Mouse (Mus musculus) kidney, postnatal 0 days (tissue): Measurements from ENCODE around the gene Zfp976. TPM values are rescaled to one million over a fixed set of nuclear protein-coding genes. Genes with fewer than 3 reads are reported as not detected.
"Not testable (repeated sequence)": the region's sequence is repeated elsewhere in the genome, so short reads cannot be mapped to it uniquely, and the experiment has no call there.

Source experiments
- ATAC-seq: fragments of 200-750 bp; cut with Nextera tagmentation; replicated peaks from 2 replicates; pipeline ENCODE4 v1.8.0; 2017; ENCODE audit warnings: low read depth, moderate number of reproducible peaks, moderate TSS enrichment, moderate library complexity; ENCODE audit not compliant: low FRiP score
- DNase-seq: peaks from one replicate; pipeline ENCODE4 v3.0.0-alpha.2; 2016; ENCODE audit warnings: low spot score
- H3K27ac ChIP-seq: fragments of 300-500 bp; sonication (generic); 2 replicates; pipeline ENCODE4 v1.5.1; 2014; ENCODE audit warnings: mild to moderate bottlenecking
- H3K27me3 ChIP-seq: fragments of 300-500 bp; sonication (generic); 2 replicates; pipeline ENCODE4 v1.6.1; 2014; ENCODE audit warnings: low read length, mixed read lengths; ENCODE audit not compliant: insufficient read depth
- H3K36me3 ChIP-seq: fragments of 300-500 bp; sonication (generic); 2 replicates; pipeline ENCODE4 v1.6.1; 2014; ENCODE audit warnings: low read length, mixed read lengths; ENCODE audit not compliant: insufficient read depth
- H3K4me1 ChIP-seq: fragments of 300-500 bp; sonication (generic); replicated peaks from 2 replicates; pipeline ENCODE4 v1.6.1; 2014; ENCODE audit warnings: antibody characterized with exemption, low read length, mixed read lengths; ENCODE audit not compliant: insufficient read depth
- H3K4me2 ChIP-seq: fragments of 300-500 bp; sonication (generic); 2 replicates; pipeline ENCODE4 v1.6.1; 2014; ENCODE audit warnings: mild to moderate bottlenecking, low read length, moderate library complexity, mixed read lengths
- H3K4me3 ChIP-seq: fragments of 300-500 bp; sonication (generic); replicated peaks from 2 replicates; pipeline ENCODE4 v1.5.1; 2014; ENCODE audit warnings: low read depth, low read length
- H3K9ac ChIP-seq: fragments of 300-500 bp; sonication (generic); 2 replicates; pipeline ENCODE4 v1.6.1; 2014; ENCODE audit warnings: low read depth, low read length
- H3K9me3 ChIP-seq: fragments of 300-500 bp; sonication (generic); replicated peaks from 2 replicates; pipeline ENCODE4 v1.6.1; 2016; ENCODE audit warnings: low read length, inconsistent platforms, mixed read lengths
- CTCF ChIP-seq: IDR thresholded peaks from 2 replicates; pipeline ENCODE4 v1.5.1; 2016; ENCODE audit warnings: antibody characterized with exemption, low read depth, mild to moderate bottlenecking, moderate library complexity
- WGBS: fragments of 180-500 bp; shearing (Covaris S2); extraction: QIAGEN DNeasy Blood & Tissue Kit; methylation state at CpG from one replicate; pipeline ENCODE4 v1.1.7; 2014; 5-methylcytosine and 5-hydroxymethylcytosine counted together
- polyA plus RNA-seq: library from polyadenylated mRNA; unstranded; fragments of >200 nt; fragmentation: Nextera tagmentation; extraction: Ambion mirVana; gene quantifications from 2 replicates; pipeline ENCODE4 v1.2.1, GENCODE M21; 2015

The Zfp976 gene
- polyA plus RNA-seq, result 2.4 and 2.6 TPM in 2 replicates

DNA sequence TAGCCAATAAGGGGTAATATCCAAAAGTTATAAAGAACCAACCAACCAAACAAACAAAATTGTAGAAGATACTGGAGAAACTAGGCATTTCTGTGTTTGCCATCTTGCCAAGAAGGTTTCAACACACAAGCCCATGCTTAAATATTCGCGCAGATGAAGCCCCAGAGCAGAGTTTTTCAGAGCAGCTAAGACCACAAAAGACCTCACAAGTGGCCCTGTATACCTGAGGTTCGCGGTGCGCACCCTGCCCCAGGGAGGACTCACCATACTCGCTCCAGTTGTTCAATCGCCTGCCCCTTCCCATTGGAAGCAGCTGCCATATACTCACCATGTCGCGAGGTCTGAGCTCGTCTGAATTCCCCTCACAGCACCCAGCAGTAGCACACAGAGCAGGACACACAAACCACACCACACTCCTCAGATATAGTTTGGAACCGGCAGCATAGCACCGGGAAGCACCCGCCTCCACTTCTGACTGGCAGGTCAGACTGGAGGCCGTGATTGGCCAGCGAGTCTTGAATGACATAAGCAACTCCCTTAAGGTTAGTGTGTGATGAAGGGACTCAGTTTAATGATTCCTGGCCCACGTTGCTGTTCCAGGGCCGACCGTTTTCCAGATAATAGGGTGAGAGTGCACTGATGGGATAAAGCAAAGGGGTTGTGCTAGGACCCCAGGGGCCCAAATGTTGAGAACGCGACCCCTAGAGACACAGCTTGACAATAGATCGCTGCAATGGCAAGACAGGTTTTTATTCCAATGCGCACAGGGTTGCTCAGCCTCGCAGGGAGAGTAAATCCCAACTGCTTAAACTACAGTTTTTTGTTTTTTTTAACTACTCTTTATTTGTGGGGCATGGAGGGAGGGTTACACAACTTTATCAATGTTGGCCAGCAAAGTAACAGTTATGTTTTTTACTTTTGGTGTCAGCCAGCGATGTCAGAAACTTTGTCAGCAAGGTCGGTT is at the start of gene Zfp976:
Gene Zfp976 (minus strand): TSS at position 437 of the 964 bp plus-strand sequence.
- peak; percentile 78 for DNase-seq
- not testable (repeated sequence) for H3K27ac ChIP-seq, H3K36me3 ChIP-seq, H3K9me3 ChIP-seq, H3K4me1 ChIP-seq, H3K27me3 ChIP-seq
- Histone ChIP-seq H3K9ac (peak within 1 kb of the TSS; percentile 49; the same call in 1 of the 2 replicates), H3K4me3 (peak within 1 kb of the TSS; percentile 45), H3K4me2 (peak within 1 kb of the TSS; percentile 60)
- WGBS, result 2% methylated on average over 25 of the region's 25 CpGs
- peak; percentile 95 for ATAC-seq

GRCm38 (mm10) chr7:42680081-42680480 is 37.7 kb upstream of the Zfp976 start:
- not testable (repeated sequence) for H3K27ac ChIP-seq, ATAC-seq, H3K4me1 ChIP-seq, H3K9me3 ChIP-seq, DNase-seq, H3K36me3 ChIP-seq, H3K4me2 ChIP-seq, H3K4me3 ChIP-seq, H3K9ac ChIP-seq, H3K27me3 ChIP-seq
- WGBS, result 95% methylated on average over 6 of the region's 6 CpGs

GRCm38 (mm10) chr7:42679646-42680045 is 37.3 kb upstream of the Zfp976 start:
- H3K4me3 ChIP-seq, DNase-seq, H3K4me2 ChIP-seq, H3K27ac ChIP-seq, H3K9me3 ChIP-seq, H3K36me3 ChIP-seq, ATAC-seq, H3K4me1 ChIP-seq, H3K27me3 ChIP-seq, H3K9ac ChIP-seq: not testable (repeated sequence)

- not testable (repeated sequence) for H3K4me1 ChIP-seq, ATAC-seq, H3K9me3 ChIP-seq, H3K9ac ChIP-seq, H3K4me2 ChIP-seq, DNase-seq, H3K36me3 ChIP-seq, H3K4me3 ChIP-seq, H3K27ac ChIP-seq, H3K27me3 ChIP-seq
- 76% methylated on average over 4 of the region's 5 CpGs for WGBS
- peak; percentile 16; the same call in 1 of the 2 replicates for TF ChIP-seq CTCF
These were observed 17.8 kb upstream of the Zfp976 start for GRCm38 (mm10) chr7:42660140-42660539.

- H3K4me1 ChIP-seq, DNase-seq, ATAC-seq, H3K4me2 ChIP-seq, H3K27me3 ChIP-seq, H3K36me3 ChIP-seq, H3K9me3 ChIP-seq, H3K4me3 ChIP-seq, H3K9ac ChIP-seq, H3K27ac ChIP-seq: not testable (repeated sequence)
- 79% methylated on average over 2 of the region's 2 CpGs for WGBS
These were observed 12.8 kb upstream of the Zfp976 start for GRCm38 (mm10) chr7:42655211-42655610.

GRCm38 (mm10) chr7:42643120-42643620 is 782 bp upstream of the Zfp976 start:
- H3K27ac ChIP-seq, DNase-seq, ATAC-seq, H3K9ac ChIP-seq, H3K9me3 ChIP-seq, H3K27me3 ChIP-seq, H3K4me1 ChIP-seq, H3K36me3 ChIP-seq: not testable (repeated sequence)
- H3K4me3 ChIP-seq, result peak overlapping the region; percentile 45
- H3K4me2 ChIP-seq, result peak overlapping the region; percentile 60
- 22% methylated on average over 3 of the region's 3 CpGs for WGBS

DNA sequence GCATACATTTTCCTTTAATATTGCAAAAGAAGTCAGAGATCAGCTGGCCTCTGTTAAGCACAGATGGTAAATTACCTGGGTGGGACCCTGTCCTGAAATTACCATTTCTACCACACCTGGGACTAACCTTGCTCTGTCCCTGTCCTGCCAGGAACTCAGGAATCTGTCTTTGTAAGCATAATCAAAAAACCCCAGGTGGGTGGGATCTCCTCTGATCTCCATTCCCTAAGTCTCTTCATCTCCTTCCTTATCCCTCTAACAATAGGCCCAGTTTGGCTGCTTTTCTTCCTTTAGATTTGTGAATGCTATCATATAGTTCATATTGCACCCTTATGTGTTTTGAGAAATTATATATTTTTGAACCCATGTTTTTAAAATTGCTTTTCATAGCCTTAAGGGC is 11.4 kb downstream of the Zfp976 start:
- not testable (repeated sequence) for H3K4me2 ChIP-seq, ATAC-seq, H3K4me1 ChIP-seq, H3K27ac ChIP-seq, H3K27me3 ChIP-seq, H3K9me3 ChIP-seq, H3K4me3 ChIP-seq, H3K9ac ChIP-seq, DNase-seq, H3K36me3 ChIP-seq

- H3K9me3 ChIP-seq, H3K9ac ChIP-seq, DNase-seq, H3K4me3 ChIP-seq, H3K4me2 ChIP-seq, H3K4me1 ChIP-seq, ATAC-seq, H3K27me3 ChIP-seq, H3K27ac ChIP-seq, H3K36me3 ChIP-seq: not testable (repeated sequence)
These were observed 46.7 kb downstream of the Zfp976 start for GRCm38 (mm10) chr7:42595666-42596065.

GRCm38 (mm10) chr7:42592413-42592812 is 50.0 kb downstream of the Zfp976 start, which contains the start of gene Zfp977:
Gene Zfp977 (minus strand): TSS chr7:42592547.
- H3K36me3 ChIP-seq, H3K27me3 ChIP-seq, H3K4me2 ChIP-seq, H3K9ac ChIP-seq, H3K4me1 ChIP-seq, DNase-seq, H3K27ac ChIP-seq, ATAC-seq, H3K9me3 ChIP-seq, H3K4me3 ChIP-seq: not testable (repeated sequence)
- WGBS, result 91% methylated on average over 11 of the region's 11 CpGs
